In genomic region chr7:64509911-64510310, GRCm38 (mm10) we compare ENCODE assay signal across 16 mouse cellular contexts. TPM values are rescaled to one million over a fixed set of nuclear protein-coding genes. Genes with fewer than 3 reads are reported as not detected.
DNase-seq lines count a peak whose midpoint lies in the region; ATAC-seq lines count a peak whose summit lies in the region.
"Had no signal": no experiment of that assay in that cellular context is flagged by ENCODE, and none has a peak within 500 bp of the region (broad histone marks: within the 10 kb centered on the region; RNA-seq: fewer than 3 reads in every experiment).

No protein-coding gene starts in this region.

- H3K4me2 ChIP-seq in hindbrain, embryonic 14.5 days (replicated peaks) = no peak overlapping the region
- no peak overlapping the region for H3K4me2 ChIP-seq in neural tube, embryonic 14.5 days (ENCODE audit: low read depth, low read length)
- H3K4me2 ChIP-seq: limb, embryonic 15.5 days; lung, embryonic 14.5 days had no signal

- peak overlapping the region; percentile 49; the same call in 1 of the 2 replicates for H3K27ac ChIP-seq in hindbrain, embryonic 14.5 days
- no peak overlapping the region for H3K27ac ChIP-seq in hindbrain, embryonic 10.5 days
- H3K27ac ChIP-seq in neural tube, embryonic 14.5 days (ENCODE audit: low read depth, low read length) = peak overlapping the region; percentile 2
- H3K27ac ChIP-seq: heart, adult 2 months; limb, embryonic 15.5 days had no signal

- H3K4me1 ChIP-seq in hindbrain, embryonic 14.5 days (replicated peaks; ENCODE audit: control insufficient read depth, insufficient read depth, low read length) = peaks cover 41% of the 10 kb centered on the region
- H3K4me1 ChIP-seq in hindbrain, embryonic 10.5 days (replicated peaks) = peaks cover 46% of the 10 kb centered on the region
- peaks cover 43% of the 10 kb centered on the region for H3K4me1 ChIP-seq in neural tube, embryonic 14.5 days (ENCODE audit: control insufficient read depth, insufficient read depth, low read length)
- H3K4me1 ChIP-seq: limb, embryonic 15.5 days; megakaryocyte, embryonic 14.5 days had no signal

- WGBS in hindbrain, embryonic 14.5 days = 52% methylated on average over 2 of the region's 2 CpGs
- 74% methylated on average over 2 of the region's 2 CpGs for WGBS in hindbrain, embryonic 10.5 days
- 37% methylated on average over 2 of the region's 2 CpGs for whole genome bisulfite sequencing in neural tube, embryonic 14.5 days

- H3K9ac ChIP-seq in hindbrain, embryonic 14.5 days = 0 out of 2 replicates have a peak overlapping the region, but pooled peaks have one; percentile 5
- no peak overlapping the region for H3K9ac ChIP-seq in neural tube, embryonic 14.5 days (replicated peaks; ENCODE audit: low read depth, low read length)
- H3K9ac ChIP-seq: limb, embryonic 15.5 days; lung, embryonic 14.5 days; neural tube, embryonic 12.5 days had no signal

- DNase-seq in hindbrain, embryonic 14.5 days (ENCODE audit: low spot score) = no peak
- no peak for DNase-seq in hindbrain, embryonic 10.5 days (ENCODE audit: low spot score)
- DNase-seq in right cerebral cortex, adult 2 months (ENCODE audit: low spot score in 2 of 2) = peak; percentile 2
- no peak for DNase-seq in right cerebral cortex, postnatal 25 days
- peak; percentile 81 to 82 for DNase-seq in cerebellum, postnatal 10 days
- DNase-seq in heart, adult 9 months (ENCODE audit: low spot score in 2 of 2) = no peak
- DNase-seq in kidney, adult 11 months = no peak
- DNase-seq: adrenal gland, postnatal 25 days; B cell, adult 2 months; heart, adult 2 months; heart, postnatal 36 days; lung, embryonic 14.5 days had no signal

- H3K9me3 ChIP-seq in hindbrain, embryonic 14.5 days (ENCODE audit: control insufficient read depth, low read length) = no peaks in the 10 kb centered on the region
- H3K9me3 ChIP-seq in hindbrain, embryonic 10.5 days = no peaks in the 10 kb centered on the region
- no peaks in the 10 kb centered on the region for H3K9me3 ChIP-seq in neural tube, embryonic 14.5 days (ENCODE audit: control insufficient read depth, low read length)
- H3K9me3 ChIP-seq: limb, embryonic 15.5 days; neural tube, embryonic 12.5 days had no signal

- no peak for ATAC-seq in hindbrain, embryonic 14.5 days (ENCODE audit: low FRiP score)
- no peak for ATAC-seq in neural tube, embryonic 14.5 days (ENCODE audit: low read depth)

- no peaks in the 10 kb centered on the region for H3K27me3 ChIP-seq in hindbrain, embryonic 14.5 days (ENCODE audit: control insufficient read depth, insufficient read depth, low read length)
- H3K27me3 ChIP-seq in hindbrain, embryonic 10.5 days (ENCODE audit: insufficient read depth, poor library complexity, severe bottlenecking) = no peaks in the 10 kb centered on the region
- no peaks in the 10 kb centered on the region for H3K27me3 ChIP-seq in neural tube, embryonic 14.5 days (ENCODE audit: control insufficient read depth, insufficient read depth, low read length)
- H3K27me3 ChIP-seq: limb, embryonic 15.5 days; megakaryocyte, embryonic 14.5 days; neural tube, embryonic 12.5 days had no signal

- no peaks in the 10 kb centered on the region for H3K36me3 ChIP-seq in hindbrain, embryonic 14.5 days (replicated peaks; ENCODE audit: control insufficient read depth, insufficient read depth)
- 0 out of 2 replicates have a peak, but pooled peaks cover 6% of the 10 kb centered on the region for H3K36me3 ChIP-seq in hindbrain, embryonic 10.5 days
- no peaks in the 10 kb centered on the region for H3K36me3 ChIP-seq in neural tube, embryonic 14.5 days (ENCODE audit: control insufficient read depth, insufficient read depth, low read length)
- H3K36me3 ChIP-seq: limb, embryonic 15.5 days; neural tube, embryonic 12.5 days had no signal

- no peak overlapping the region for H3K4me3 ChIP-seq in hindbrain, embryonic 14.5 days (replicated peaks; ENCODE audit: low read length)
- H3K4me3 ChIP-seq in hindbrain, embryonic 10.5 days = no peak overlapping the region
- no peak overlapping the region for H3K4me3 ChIP-seq in neural tube, embryonic 14.5 days (ENCODE audit: low read depth, low read length)
- H3K4me3 ChIP-seq: heart, adult 2 months; limb, embryonic 15.5 days; megakaryocyte, embryonic 14.5 days; neural tube, embryonic 12.5 days had no signal

RNA-seq across cellular contexts. Expression of gene Apba2, which starts 8.4 kb away (rescaled TPM):
- 169 and 172 TPM in 2 replicates for polyA plus RNA-seq in hindbrain, embryonic 14.5 days (2014; fragmentation: Nextera tagmentation; extraction: Ambion mirVana)
- 59.1 and 88.9 TPM in 2 replicates for polyA plus RNA-seq in hindbrain, embryonic 10.5 days (2016; fragmentation: Nextera tagmentation; extraction: Ambion mirVana)
- polyA plus RNA-seq in neural tube, embryonic 14.5 days (2014; fragmentation: Nextera tagmentation; extraction: Ambion mirVana) = 166 and 171 TPM in 2 replicates

Comparison
In these comparisons a context has a peak if more than half of its experiments do, and no peak if none do; other contexts are left out.
1. DNase-seq: peak in right cerebral cortex, adult 2 months (2 of 2) and cerebellum, postnatal 10 days (2 of 2); none in hindbrain, embryonic 14.5 days (single experiment), hindbrain, embryonic 10.5 days (single experiment), right cerebral cortex, postnatal 25 days (single experiment), heart, adult 9 months (0 of 2) and kidney, adult 11 months (single experiment).